Mouse (Mus musculus): ENCODE results near the gene 6330409D20Rik.

- TF ChIP-seq POLR2A (IDR thresholded peaks at IDR 0.05; ENCODE audit: borderline replicate concordance, insufficient read depth, low read length): no peak
- no peak for TF ChIP-seq CTCF (IDR thresholded peaks at IDR 0.05; ENCODE audit: borderline replicate concordance, insufficient read depth, low read depth, low read length)
Measured at GRCm38 (mm10) chr2:32683701-32684100, 57.1 kb downstream of the 6330409D20Rik start.

Data from cerebellum, adult 2 months (tissue).